Mouse (Mus musculus): ENCODE measurements around the gene Spry2.

GRCm38 (mm10) chr14:105851359-105852067 is 45.1 kb downstream of the Spry2 start:
- TF ChIP-seq POLR2A (IDR thresholded peaks at IDR 0.05; ENCODE audit: control insufficient read depth, low read depth, low read length) (no peak), CTCF (IDR thresholded peaks at IDR 0.05; ENCODE audit: control insufficient read depth, insufficient read depth, insufficient replicate concordance, low read depth, low read length) (no peak)
